Mouse (Mus musculus) MEL (cell line): ENCODE measurements around the gene Gm13103.
"Not testable (repeated sequence)": the region's sequence is repeated elsewhere in the genome, so short reads cannot be mapped to it uniquely, and the experiment has no call there.

Experiments used
- POLR2A ChIP-seq, 2 experiments: IDR thresholded peaks; 2 replicates each; pipeline ENCODE4 v1.6.1; 2011 to 2012; ENCODE audit warnings: low read length in 2 of 2, mild to moderate bottlenecking in 2 of 2, control low read depth in 1 of 2, improper control_type of control experiment in 1 of 2, low read depth in 1 of 2, moderate library complexity in 1 of 2; ENCODE audit not compliant: control insufficient read depth in 1 of 2, insufficient read depth in 1 of 2, poor library complexity in 1 of 2
- RCOR1 ChIP-seq: IDR thresholded peaks from 2 replicates; pipeline ENCODE4 v1.6.1; 2012; ENCODE audit warnings: low read depth, mild to moderate bottlenecking, inconsistent platforms, low read length, improper control_type of control experiment
- TAL1 ChIP-seq: IDR thresholded peaks from 2 replicates; pipeline ENCODE4 v1.6.1; 2012; ENCODE audit warnings: mild to moderate bottlenecking, inconsistent platforms, low read length, moderate library complexity, mixed read lengths
- ZC3H11A ChIP-seq: IDR thresholded peaks from 2 replicates; pipeline ENCODE4 v1.6.1; 2012; ENCODE audit warnings: low read depth, mild to moderate bottlenecking, inconsistent platforms, low read length, improper control_type of control experiment

DNA sequence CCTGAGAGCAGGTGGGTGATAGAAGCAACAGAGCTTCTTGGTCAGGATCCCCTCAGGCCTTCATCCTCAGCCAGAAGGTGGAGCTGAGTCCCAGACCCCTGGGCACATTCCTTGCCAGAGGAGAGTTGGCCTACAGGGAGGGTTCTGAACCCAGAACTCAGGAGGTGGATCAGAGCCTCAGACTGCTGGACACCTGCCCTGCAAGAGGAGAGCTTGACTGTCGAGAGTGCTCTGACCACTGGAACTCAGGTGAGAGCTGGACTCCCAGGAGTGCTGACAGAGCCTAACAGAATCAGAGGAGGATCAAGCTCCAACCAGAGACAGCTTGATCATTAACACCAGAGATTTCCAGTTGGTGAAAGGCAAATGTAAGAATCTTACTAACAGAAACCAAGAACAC lies 36.1 kb downstream of the Gm13103 start:
- TF ChIP-seq TAL1; POLR2A (IDR thresholded peaks at IDR 0.05; ENCODE audit: control insufficient read depth in 1 of 2, insufficient read depth in 1 of 2, low read depth in 1 of 2, low read length in 2 of 2, poor library complexity in 1 of 2); ZC3H11A; RCOR1: not testable (repeated sequence)
